Mouse (Mus musculus): ENCODE data around the gene Olfr1335. TPM values are rescaled to one million over a fixed set of nuclear protein-coding genes. Genes with fewer than 3 reads are reported as not detected.
"Not testable (repeated sequence)": the region's sequence is repeated elsewhere in the genome, so short reads cannot be mapped to it uniquely, and the experiment has no call there.

The Olfr1335 gene
- total RNA-seq (2021), result not detected

GRCm38 (mm10) chr4:118809844-118810243 is at the start of gene Olfr1335:
Gene Olfr1335, minus strand, starts transcription at chr4:118809944.
- DNase-seq (ENCODE audit: low spot score), result no peak
- intact Hi-C loops (cut with DNase I), result no loop called here

GRCm38 (mm10) chr4:118836179-118836578 is 26.4 kb upstream of the Olfr1335 start, which contains the start of gene Olfr1333:
Gene Olfr1333, minus strand, starts transcription at chr4:118836279.
- DNase-seq (ENCODE audit: low spot score), result no peak
- intact Hi-C loops (cut with DNase I), result no loop called here

GRCm38 (mm10) chr4:118818921-118819320 is 9.2 kb upstream of the Olfr1335 start:
- no peak for DNase-seq (ENCODE audit: low spot score)
- intact Hi-C loops (cut with DNase I), result no loop called here

GRCm38 (mm10) chr4:118792796-118793195 is 16.9 kb downstream of the Olfr1335 start:
- DNase-seq (ENCODE audit: low spot score); intact Hi-C loops (cut with DNase I): not testable (repeated sequence)

GRCm38 (mm10) chr4:118782486-118782885 is 27.3 kb downstream of the Olfr1335 start, which contains the start of gene Olfr1337:
Gene Olfr1337, minus strand, starts transcription at chr4:118782586.
- intact Hi-C loops (cut with DNase I), result no loop called here
- DNase-seq (ENCODE audit: low spot score), result no peak

Other genes starting within 250 kb of the Olfr1335 start
- gene Cfap57, start 189.2 kb downstream of the Olfr1335 start, total RNA-seq (2021), result under 1 TPM in 1 of 2 experiments, not detected in 1; 0.05 TPM
- 10 to 100 TPM; 36.6 to 38.2 TPM for gene Ebna1bp2, start 189.1 kb downstream of the Olfr1335 start, total RNA-seq (2021)
- not detected for gene Olfr62, start 151.0 kb downstream of the Olfr1335 start, total RNA-seq (2021)
- not detected for gene Olfr1342, start 117.2 kb downstream of the Olfr1335 start, total RNA-seq (2021)
- not detected for gene Olfr1341, start 106.4 kb downstream of the Olfr1335 start, total RNA-seq (2021)
- gene Olfr1340, start 89.8 kb downstream of the Olfr1335 start, total RNA-seq (2021), result not detected
- not detected for gene Olfr1339, start 77.8 kb downstream of the Olfr1335 start, total RNA-seq (2021)
- not detected for gene Olfr1338, start 51.2 kb downstream of the Olfr1335 start, total RNA-seq (2021)
- gene Olfr1337, start 27.4 kb downstream of the Olfr1335 start, total RNA-seq (2021), result not detected
- gene Olfr1333, start 26.3 kb upstream of the Olfr1335 start, total RNA-seq (2021), result not detected
- gene Olfr1331, start 54.7 kb upstream of the Olfr1335 start, total RNA-seq (2021), result not detected
- gene Olfr1330, start 78.7 kb upstream of the Olfr1335 start, total RNA-seq (2021), result not detected
- not detected for gene Olfr1329, start 107.5 kb upstream of the Olfr1335 start, total RNA-seq (2021)
- gene Olfr1328, start 128.7 kb upstream of the Olfr1335 start, total RNA-seq (2021), result not detected
- under 1 TPM; 0.18 to 0.34 TPM for gene Lao1, start 151.6 kb upstream of the Olfr1335 start, total RNA-seq (2021)

Measured in heart, postnatal 25 days (tissue).